Mouse (Mus musculus) midbrain, postnatal 0 days (tissue): ENCODE results near the gene Ankrd52. TPM values are rescaled to one million over a fixed set of nuclear protein-coding genes. Genes with fewer than 3 reads are reported as not detected.

Experiments used
- ATAC-seq: fragments of 200-750 bp; cut with Nextera tagmentation; 2 replicates; pipeline ENCODE4 v1.8.0; 2017; ENCODE audit warnings: moderate number of reproducible peaks, mild to moderate bottlenecking, moderate TSS enrichment, moderate library complexity; ENCODE audit not compliant: low FRiP score
- DNase-seq: peaks from one replicate; pipeline ENCODE4 v3.0.0-alpha.2; 2015; ENCODE audit warnings: low spot score
- H3K27ac ChIP-seq: fragments of 300-500 bp; sonication (generic); 2 replicates; pipeline ENCODE4 v1.5.1; 2014; ENCODE audit warnings: low read depth, mild to moderate bottlenecking, low read length, mixed read lengths
- H3K27me3 ChIP-seq: fragments of 300-500 bp; sonication (generic); 2 replicates; pipeline ENCODE4 v1.6.1; 2014; ENCODE audit warnings: low read length, control low read depth, mixed read lengths; ENCODE audit not compliant: insufficient read depth
- H3K36me3 ChIP-seq: fragments of 300-500 bp; sonication (generic); 2 replicates; pipeline ENCODE4 v1.6.1; 2014; ENCODE audit warnings: low read length, control low read depth, mixed read lengths; ENCODE audit not compliant: insufficient read depth
- H3K4me1 ChIP-seq: fragments of 300-500 bp; sonication (generic); 2 replicates; pipeline ENCODE4 v1.6.1; 2014; ENCODE audit warnings: mild to moderate bottlenecking, control low read depth, antibody characterized with exemption, low read length, mixed read lengths; ENCODE audit not compliant: insufficient read depth
- H3K4me2 ChIP-seq: fragments of 300-500 bp; sonication (generic); 2 replicates; pipeline ENCODE4 v1.6.1; 2014; ENCODE audit warnings: low read depth, mild to moderate bottlenecking, low read length, mixed read lengths; ENCODE audit not compliant: poor library complexity, severe bottlenecking
- H3K4me3 ChIP-seq: fragments of 300-500 bp; sonication (generic); 2 replicates; pipeline ENCODE4 v1.5.1; 2014; ENCODE audit warnings: low read depth, mild to moderate bottlenecking, low read length, moderate library complexity
- H3K9ac ChIP-seq: fragments of 300-500 bp; sonication (generic); replicated peaks from 2 replicates; pipeline ENCODE4 v1.6.1; 2014; ENCODE audit warnings: mild to moderate bottlenecking, low read length, moderate library complexity, mixed read lengths; ENCODE audit not compliant: poor library complexity, severe bottlenecking
- H3K9me3 ChIP-seq: fragments of 300-500 bp; sonication (generic); 2 replicates; pipeline ENCODE4 v1.6.1; 2016; ENCODE audit warnings: low read length, control low read depth
- CTCF ChIP-seq: IDR thresholded peaks from 2 replicates; pipeline ENCODE4 v1.5.1; 2016; ENCODE audit warnings: antibody characterized with exemption, mild to moderate bottlenecking
- WGBS: fragments of 180-500 bp; shearing (Covaris S2); extraction: QIAGEN DNeasy Blood & Tissue Kit; methylation state at CpG from one replicate; pipeline ENCODE4 v1.1.7; 2014; 5-methylcytosine and 5-hydroxymethylcytosine counted together
- polyA plus RNA-seq: library from polyadenylated mRNA; unstranded; fragments of >200 nt; fragmentation: Nextera tagmentation; extraction: Ambion mirVana; gene quantifications from 2 replicates; pipeline ENCODE4 v1.2.1, GENCODE M21; 2015
- total RNA-seq: library from RNA; depleted of rRNA; stranded (reverse); fragments of >200 nt; gene quantifications from 2 replicates; pipeline ENCODE4 v1.2.3, GENCODE M21; 2014

Ankrd52 gene
- total and polyA plus RNA-seq, 2 experiments from 2014 or later, result 9.9 to 43.6 TPM

DNA sequence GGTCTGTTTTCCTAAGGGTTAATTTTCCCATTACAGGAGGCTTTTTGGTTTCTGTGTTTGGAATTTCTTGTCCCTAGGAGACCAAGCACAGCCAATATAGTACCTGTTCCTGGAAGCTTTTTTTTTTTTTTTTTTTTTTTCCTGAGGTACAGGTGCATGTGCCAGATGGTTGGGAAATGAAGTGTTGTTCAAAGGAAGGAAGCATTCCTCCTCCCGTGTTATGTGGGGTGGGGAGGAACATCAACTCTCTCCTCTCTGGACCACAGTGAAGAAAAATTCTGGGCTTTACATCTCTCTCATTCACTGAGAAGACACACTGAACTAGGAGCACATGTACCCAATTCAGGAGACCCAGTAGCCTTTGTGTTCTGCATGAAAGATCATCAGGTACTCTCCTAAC lies 36.2 kb downstream of the Ankrd52 start:
- Histone ChIP-seq H3K27ac (no peak overlapping the region), H3K4me2 (peak overlapping the region; percentile 95), H3K36me3 (peaks cover 5% of the 10 kb centered on the region), H3K9me3 (no peaks in the 10 kb centered on the region), H3K27me3 (no peaks in the 10 kb centered on the region), H3K4me3 (peak overlapping the region; percentile 74; the same call in 1 of the 2 replicates), H3K4me1 (peaks cover 19% of the 10 kb centered on the region), H3K9ac (no peak overlapping the region)
- ATAC-seq (no peak), DNase-seq (no peak)
- WGBS, result 76% methylated on average over 1 of the region's 1 CpGs
- TF ChIP-seq CTCF, result no peak

GRCm38 (mm10) chr10:128414848-128415247 lies 37.9 kb downstream of the Ankrd52 start:
- Histone ChIP-seq H3K27ac (no peak overlapping the region), H3K4me3 (no peak overlapping the region), H3K27me3 (no peaks in the 10 kb centered on the region), H3K4me2 (no peak overlapping the region), H3K9me3 (no peaks in the 10 kb centered on the region), H3K36me3 (peaks cover 9% of the 10 kb centered on the region), H3K4me1 (peaks cover 12% of the 10 kb centered on the region), H3K9ac (0 out of 2 replicates have a peak overlapping the region, but pooled peaks have one; percentile 8)
- DNase-seq (no peak), ATAC-seq (no peak)
- no peak for TF ChIP-seq CTCF
- 88% methylated on average over 5 of the region's 5 CpGs for WGBS

- Histone ChIP-seq H3K9me3 (no peaks in the 10 kb centered on the region), H3K36me3 (peaks cover 20% of the 10 kb centered on the region), H3K4me3 (no peak overlapping the region), H3K4me1 (no peaks in the 10 kb centered on the region), H3K27ac (no peak overlapping the region), H3K27me3 (no peaks in the 10 kb centered on the region), H3K4me2 (no peak overlapping the region), H3K9ac (no peak overlapping the region)
- TF ChIP-seq CTCF, result no peak
- no peak for ATAC-seq
- DNase-seq, result no peak
- 80% methylated on average over 5 of the region's 5 CpGs for WGBS
Observed at GRCm38 (mm10) chr10:128422426-128422825, 45.5 kb downstream of the Ankrd52 start.

DNA sequence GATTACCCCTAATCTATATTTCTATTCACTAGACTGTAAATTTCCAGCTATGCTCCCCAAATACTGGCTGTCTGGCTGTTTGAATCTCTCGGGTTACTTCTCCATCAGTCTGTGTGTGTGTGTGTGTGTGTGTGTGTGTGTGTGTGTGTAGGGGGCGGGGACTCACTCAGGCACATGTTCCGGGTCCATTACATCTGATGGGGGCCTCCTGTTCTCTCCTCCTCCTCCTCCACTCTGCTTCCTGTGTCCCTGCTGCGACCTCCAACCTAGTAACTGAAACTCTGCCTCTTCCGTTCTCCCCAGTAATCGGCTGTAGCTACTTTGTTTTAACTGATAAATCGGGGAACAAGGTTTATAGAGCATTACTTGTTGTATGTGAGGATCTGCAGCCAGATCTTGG lies 47.7 kb downstream of the Ankrd52 start:
- no peaks in the 10 kb centered on the region for H3K27me3 ChIP-seq
- ATAC-seq, result no peak

GRCm38 (mm10) chr10:128425260-128425659 lies 48.3 kb downstream of the Ankrd52 start:
- Histone ChIP-seq H3K27me3 (no peaks in the 10 kb centered on the region), H3K9me3 (no peaks in the 10 kb centered on the region), H3K4me2 (no peak overlapping the region), H3K27ac (no peak overlapping the region), H3K4me1 (no peaks in the 10 kb centered on the region), H3K4me3 (no peak overlapping the region), H3K36me3 (peaks cover 28% of the 10 kb centered on the region), H3K9ac (no peak overlapping the region)
- TF ChIP-seq CTCF, result no peak
- DNase-seq (no peak), ATAC-seq (no peak)
- 92% methylated on average over 3 of the region's 3 CpGs for WGBS

More for the DNA sequence above, 47.7 kb downstream of the Ankrd52 start:
- Histone ChIP-seq H3K4me1 (no peaks in the 10 kb centered on the region), H3K4me2 (no peak overlapping the region), H3K4me3 (no peak overlapping the region), H3K36me3 (peaks cover 28% of the 10 kb centered on the region), H3K9me3 (no peaks in the 10 kb centered on the region), H3K9ac (no peak overlapping the region), H3K27ac (no peak overlapping the region)
- no peak for TF ChIP-seq CTCF
- DNase-seq, result no peak
- WGBS, result 69% methylated on average over 7 of the region's 7 CpGs

- H3K9ac ChIP-seq, result no peak overlapping the region
- WGBS, result 96% methylated on average over 5 of the region's 5 CpGs
- no peak overlapping the region for H3K4me2 ChIP-seq
- H3K4me3 ChIP-seq, result no peak overlapping the region
- H3K9me3 ChIP-seq, result no peaks in the 10 kb centered on the region
- no peaks in the 10 kb centered on the region for H3K27me3 ChIP-seq
- H3K27ac ChIP-seq, result no peak overlapping the region
- TF ChIP-seq CTCF, result no peak
- H3K4me1 ChIP-seq, result no peaks in the 10 kb centered on the region
- ATAC-seq, result no peak
- no peak for DNase-seq
- peaks cover 24% of the 10 kb centered on the region; the same call in 1 of the 2 replicates for H3K36me3 ChIP-seq
Observed at GRCm38 (mm10) chr10:128429052-128429451, 52.1 kb downstream of the Ankrd52 start.
